Mouse (Mus musculus): Measurements from ENCODE around the gene Skiv2l. TPM values are rescaled to one million over a fixed set of nuclear protein-coding genes. Genes with fewer than 3 reads are reported as not detected.

The Skiv2l gene
- polyA plus RNA-seq, 1 experiment from 2014 or later: 27.3 TPM

GRCm38 (mm10) chr17:34893072-34893824 lies 43.2 kb upstream of the Skiv2l start:
- Histone ChIP-seq H3K27ac (replicated peaks) (peak overlapping the region; percentile 88), H3K9me3 (no peaks in the 10 kb centered on the region), H3K4me1 (peaks cover 38% of the 10 kb centered on the region), H3K9ac (peak overlapping the region; percentile 80), H3K4me3 (peak overlapping the region; percentile 93), H3K4me2 (peak overlapping the region; percentile 93), H3K27me3 (replicated peaks) (no peaks in the 10 kb centered on the region), H3K36me3 (peaks cover 9% of the 10 kb centered on the region)
- WGBS: 73% methylated on average over 12 of the region's 12 CpGs
- no peak for ATAC-seq (ENCODE audit: extremely low read depth, insufficient number of reproducible peaks, low FRiP score, low TSS enrichment)

GRCm38 (mm10) chr17:34891377-34891776 lies 41.4 kb upstream of the Skiv2l start:
- Histone ChIP-seq H3K4me3 (no peak overlapping the region), H3K4me1 (peaks cover 22% of the 10 kb centered on the region), H3K4me2 (no peak overlapping the region), H3K9me3 (no peaks in the 10 kb centered on the region), H3K27me3 (replicated peaks) (no peaks in the 10 kb centered on the region), H3K27ac (replicated peaks) (no peak overlapping the region), H3K9ac (no peak overlapping the region), H3K36me3 (peaks cover 7% of the 10 kb centered on the region)
- WGBS: 85% methylated on average over 2 of the region's 2 CpGs
- no peak for ATAC-seq (ENCODE audit: extremely low read depth, insufficient number of reproducible peaks, low FRiP score, low TSS enrichment)

GRCm38 (mm10) chr17:34890074-34890743 lies 40.2 kb upstream of the Skiv2l start:
- Histone ChIP-seq H3K27ac (replicated peaks) (no peak overlapping the region), H3K9ac (no peak overlapping the region), H3K9me3 (no peaks in the 10 kb centered on the region), H3K4me2 (no peak overlapping the region), H3K27me3 (replicated peaks) (no peaks in the 10 kb centered on the region), H3K4me1 (peaks cover 17% of the 10 kb centered on the region), H3K4me3 (no peak overlapping the region), H3K36me3 (no peaks in the 10 kb centered on the region)
- 79% methylated on average over 12 of the region's 12 CpGs for WGBS
- ATAC-seq (ENCODE audit: extremely low read depth, insufficient number of reproducible peaks, low FRiP score, low TSS enrichment): no peak

- no peak overlapping the region for H3K9ac ChIP-seq
- no peak overlapping the region for H3K27ac ChIP-seq (replicated peaks)
- no peaks in the 10 kb centered on the region for H3K27me3 ChIP-seq (replicated peaks)
- peaks cover 7% of the 10 kb centered on the region; the same call in 1 of the 2 replicates for H3K4me1 ChIP-seq
- whole genome bisulfite sequencing: 72% methylated on average over 5 of the region's 5 CpGs
- H3K4me2 ChIP-seq: no peak overlapping the region
- ATAC-seq (ENCODE audit: extremely low read depth, insufficient number of reproducible peaks, low FRiP score, low TSS enrichment): no peak
- H3K36me3 ChIP-seq: no peaks in the 10 kb centered on the region
- no peak overlapping the region for H3K4me3 ChIP-seq
- H3K9me3 ChIP-seq: no peaks in the 10 kb centered on the region
Observed at GRCm38 (mm10) chr17:34887942-34888341, 37.9 kb upstream of the Skiv2l start.

- H3K9ac ChIP-seq: no peak overlapping the region; the same call in 1 of the 2 replicates
- H3K27me3 ChIP-seq (replicated peaks): no peaks in the 10 kb centered on the region; the same call in 1 of the 2 replicates
- H3K4me3 ChIP-seq: no peak overlapping the region
- H3K4me1 ChIP-seq: peaks cover 13% of the 10 kb centered on the region; the same call in 1 of the 2 replicates
- H3K9me3 ChIP-seq: no peaks in the 10 kb centered on the region
- WGBS: 73% methylated on average over 3 of the region's 3 CpGs
- no peaks in the 10 kb centered on the region for H3K36me3 ChIP-seq
- H3K27ac ChIP-seq (replicated peaks): no peak overlapping the region
- ATAC-seq (ENCODE audit: extremely low read depth, insufficient number of reproducible peaks, low FRiP score, low TSS enrichment): no peak
- no peak overlapping the region for H3K4me2 ChIP-seq
Observed at GRCm38 (mm10) chr17:34885615-34886014, 35.6 kb upstream of the Skiv2l start.

GRCm38 (mm10) chr17:34884704-34885103 lies 34.7 kb upstream of the Skiv2l start:
- ATAC-seq (ENCODE audit: extremely low read depth, insufficient number of reproducible peaks, low FRiP score, low TSS enrichment): no peak
- Histone ChIP-seq H3K4me1 (peaks cover 13% of the 10 kb centered on the region; the same call in 1 of the 2 replicates), H3K4me3 (no peak overlapping the region), H3K9ac (no peak overlapping the region), H3K27me3 (replicated peaks) (peaks cover 2% of the 10 kb centered on the region; the same call in 1 of the 2 replicates), H3K27ac (replicated peaks) (no peak overlapping the region), H3K9me3 (no peaks in the 10 kb centered on the region), H3K36me3 (no peaks in the 10 kb centered on the region), H3K4me2 (no peak overlapping the region)
- WGBS: 75% methylated on average over 6 of the region's 6 CpGs

GRCm38 (mm10) chr17:34883332-34883731 lies 33.3 kb upstream of the Skiv2l start:
- Histone ChIP-seq H3K4me1 (peaks cover 19% of the 10 kb centered on the region; the same call in 1 of the 2 replicates), H3K27ac (replicated peaks) (no peak overlapping the region), H3K9ac (no peak overlapping the region), H3K36me3 (no peaks in the 10 kb centered on the region), H3K27me3 (replicated peaks) (peaks cover 2% of the 10 kb centered on the region; the same call in 1 of the 2 replicates), H3K4me3 (no peak overlapping the region), H3K4me2 (no peak overlapping the region), H3K9me3 (no peaks in the 10 kb centered on the region)
- 56% methylated on average over 3 of the region's 3 CpGs for WGBS
- no peak for ATAC-seq (ENCODE audit: extremely low read depth, insufficient number of reproducible peaks, low FRiP score, low TSS enrichment)

- WGBS: 9% methylated on average over 15 of the region's 15 CpGs
- no peak for ATAC-seq (ENCODE audit: extremely low read depth, insufficient number of reproducible peaks, low FRiP score, low TSS enrichment)
- no peak within 1 kb of the TSS for H3K27ac ChIP-seq (replicated peaks)
- H3K27me3 ChIP-seq (replicated peaks): peaks cover 2% of the 10 kb centered on the region; the same call in 1 of the 2 replicates
- peak within 1 kb of the TSS; percentile 47 for H3K4me2 ChIP-seq
- no peaks in the 10 kb centered on the region for H3K36me3 ChIP-seq
- 0 out of 2 replicates have a peak within 1 kb of the TSS, but pooled peaks have one; percentile 1 for H3K4me3 ChIP-seq
- H3K9me3 ChIP-seq: no peaks in the 10 kb centered on the region
- peaks cover 19% of the 10 kb centered on the region; the same call in 1 of the 2 replicates for H3K4me1 ChIP-seq
- peak within 1 kb of the TSS; percentile 61 for H3K9ac ChIP-seq
Observed at GRCm38 (mm10) chr17:34881683-34882310, 31.8 kb upstream of the Skiv2l start, which contains the start of gene Gm20547. Gm20547 (minus strand) TSS chr17:34882042.

GRCm38 (mm10) chr17:34881166-34881565 lies 31.2 kb upstream of the Skiv2l start:
- H3K9me3 ChIP-seq: no peaks in the 10 kb centered on the region
- no peak overlapping the region for H3K4me3 ChIP-seq
- no peak for ATAC-seq (ENCODE audit: extremely low read depth, insufficient number of reproducible peaks, low FRiP score, low TSS enrichment)

GRCm38 (mm10) chr17:34879336-34879879 lies 29.4 kb upstream of the Skiv2l start, which contains the start of gene Zbtb12:
Zbtb12 (plus strand) TSS chr17:34879483.
- Histone ChIP-seq H3K9ac (peak within 1 kb of the TSS; percentile 33; the same call in 1 of the 2 replicates), H3K36me3 (no peaks in the 10 kb centered on the region), H3K27me3 (replicated peaks) (peaks cover 6% of the 10 kb centered on the region), H3K4me2 (no peak within 1 kb of the TSS), H3K4me1 (peaks cover 11% of the 10 kb centered on the region; the same call in 1 of the 2 replicates), H3K4me3 (no peak within 1 kb of the TSS), H3K9me3 (no peaks in the 10 kb centered on the region), H3K27ac (replicated peaks) (no peak within 1 kb of the TSS)
- 58% methylated on average over 11 of the region's 11 CpGs for WGBS
- ATAC-seq (ENCODE audit: extremely low read depth, insufficient number of reproducible peaks, low FRiP score, low TSS enrichment): no peak

More at GRCm38 (mm10) chr17:34881166-34881565, 31.2 kb upstream of the Skiv2l start:
- Histone ChIP-seq H3K4me2 (no peak overlapping the region), H3K9ac (no peak overlapping the region), H3K4me1 (peaks cover 18% of the 10 kb centered on the region; the same call in 1 of the 2 replicates), H3K27ac (replicated peaks) (no peak overlapping the region), H3K27me3 (replicated peaks) (peaks cover 2% of the 10 kb centered on the region; the same call in 1 of the 2 replicates), H3K36me3 (no peaks in the 10 kb centered on the region)

- no peak for ATAC-seq (ENCODE audit: extremely low read depth, insufficient number of reproducible peaks, low FRiP score, low TSS enrichment)
- H3K9me3 ChIP-seq: no peaks in the 10 kb centered on the region
- whole genome bisulfite sequencing: 85% methylated on average over 6 of the region's 6 CpGs
- peaks cover 10% of the 10 kb centered on the region for H3K27me3 ChIP-seq (replicated peaks)
- no peak overlapping the region for H3K4me2 ChIP-seq
- no peak overlapping the region for H3K27ac ChIP-seq (replicated peaks)
- no peak overlapping the region for H3K9ac ChIP-seq
- H3K4me1 ChIP-seq: peaks cover 2% of the 10 kb centered on the region; the same call in 1 of the 2 replicates
- H3K4me3 ChIP-seq: no peak overlapping the region
- no peaks in the 10 kb centered on the region for H3K36me3 ChIP-seq
Observed at GRCm38 (mm10) chr17:34874321-34874720, 24.3 kb upstream of the Skiv2l start.
